10 mouse cellular contexts compared by ENCODE assay signal in genomic region chr4:149816598-149816997, GRCm38 (mm10).
"Had no signal": no experiment of that assay in that cellular context is flagged by ENCODE, and none has a peak within 500 bp of the region (broad histone marks: within the 10 kb centered on the region; RNA-seq: fewer than 3 reads in every experiment).

No protein-coding gene starts in this region.

- H3K4me3 ChIP-seq: kidney, embryonic 15.5 days; left cerebral cortex, adult 2 months had no signal

- H3K27ac ChIP-seq: kidney, embryonic 15.5 days; left cerebral cortex, adult 2 months; liver, embryonic 14.5 days had no signal

- DNase-seq: kidney, adult 11 months; kidney, postnatal 10 days; layer of hippocampus, postnatal 36 days; liver, postnatal 0 days; midbrain, embryonic 14.5 days; thymus, adult 18-20 months; thymus, postnatal 4 days had no signal
